Mouse (Mus musculus): ENCODE measurements around the gene Serinc3.

- TF ChIP-seq POLR2A (IDR thresholded peaks at IDR 0.05; ENCODE audit: borderline replicate concordance, insufficient read depth, low read length) (no peak), CTCF (IDR thresholded peaks at IDR 0.05; ENCODE audit: borderline replicate concordance, insufficient read depth, low read depth, low read length) (no peak)
Measured at GRCm38 (mm10) chr2:163659431-163659830, 14.5 kb upstream of the Serinc3 start.

Data from cerebellum, adult 2 months (tissue).